Mouse (Mus musculus) Patski (cell line): ENCODE data around the gene Kat7. TPM values are rescaled to one million over a fixed set of nuclear protein-coding genes. Genes with fewer than 3 reads are reported as not detected.

ENCODE experiments used
- ATAC-seq: fragments of 100-300 bp; one replicate; pipeline ENCODE4 v1.8.0; 2021
- CTCF ChIA-PET: fragments of 350-600 bp; sonication (Branson Sonifier 250); formaldehyde crosslinking; loops from one replicate; lab custom pipeline; 2022; ENCODE audit warnings: inconsistent platforms; lab: Charles Lee
- POLR2A ChIA-PET: fragments of 350-600 bp; sonication (Branson Sonifier 250); formaldehyde crosslinking; loops from one replicate; lab custom pipeline; 2022; ENCODE audit warnings: antibody characterized with exemption, inconsistent platforms; lab: Charles Lee
- DNase-seq: peaks from one replicate; pipeline ENCODE4 v3.0.0-alpha.2; 2011; ENCODE audit warnings: low read depth, low spot score
- H3K27me3 ChIP-seq: fragments of 371-371 bp; one replicate; pipeline ENCODE4 v1.5.1; 2021
- CTCF ChIP-seq: fragments of 100-300 bp; IDR thresholded peaks from one replicate; pipeline ENCODE4 v1.5.1; 2021
- in situ Hi-C: fragments of 300-500 bp; cut with MboI; formaldehyde crosslinking; loops from 3 replicates; pipeline ENCODE4 v1.11.1; 2018; ENCODE audit warnings: low pct_unique_long_range_greater_than_20kb, mixed read lengths
- polyA plus RNA-seq: library from polyadenylated mRNA; unstranded; gene quantifications from one replicate; pipeline ENCODE4 v1.2.3, GENCODE M21; 2021

Gene Kat7
- polyA plus RNA-seq, 1 experiment from 2014 or later = 52.5 TPM

- no peak for DNase-seq
- no peak for TF ChIP-seq CTCF
- H3K27me3 ChIP-seq = peaks cover 4% of the 10 kb centered on the region
- CTCF ChIA-PET = interaction anchor here (1.5 kb wide), 2 partner anchors 8 to 126 kb away, joined by 3 to 4 read pairs; no protein-coding TSS in a partner anchor
- POLR2A ChIA-PET = no interaction called here
- no peak for ATAC-seq
- in situ Hi-C loops = no loop called here
Measured at GRCm38 (mm10) chr11:95242653-95243052, 67.4 kb downstream of the Kat7 start.

- ChIA-PET CTCF (interaction anchor here (1.2 kb wide), 1 partner anchor 10 kb away, joined by 3 read pairs; no protein-coding TSS in a partner anchor), POLR2A (no interaction called here)
- no peak for TF ChIP-seq CTCF
- DNase-seq = no peak
- peaks cover 8% of the 10 kb centered on the region for H3K27me3 ChIP-seq
- ATAC-seq = no peak
- in situ Hi-C loops = no loop called here
Measured at GRCm38 (mm10) chr11:95238477-95238876, 71.6 kb downstream of the Kat7 start.

DNA sequence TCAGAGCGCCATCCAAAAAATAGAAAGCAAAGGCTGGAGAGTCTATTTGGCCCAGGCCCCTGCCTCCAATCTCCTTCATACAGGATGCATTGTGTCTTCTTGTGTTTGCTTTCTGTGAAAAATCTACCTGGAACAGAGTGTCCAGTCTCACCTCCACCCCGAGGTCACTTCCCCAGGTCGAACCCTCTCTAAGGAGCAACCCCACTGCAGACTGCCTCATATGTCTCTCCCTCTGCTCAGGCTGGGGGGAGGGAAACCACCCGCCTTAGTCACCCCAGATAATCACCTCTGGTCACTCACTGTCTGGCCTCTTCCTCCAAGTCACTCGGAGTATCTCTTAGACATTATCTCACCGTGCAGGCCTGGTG is 77.7 kb downstream of the Kat7 start:
- H3K27me3 ChIP-seq = peaks cover 4% of the 10 kb centered on the region
- DNase-seq (no peak), ATAC-seq (no peak)
- CTCF ChIA-PET = interaction anchor here (1.5 to 2.5 kb wide), 4 partner anchors 16 to 115 kb away, joined by 5 to 11 read pairs (median 6); no protein-coding TSS in a partner anchor
- in situ Hi-C loops = loop anchor here (5.0 kb wide), 1 partner anchor 110 kb away; the partner anchor contains the start of gene Dlx3
- POLR2A ChIA-PET = no interaction called here
- no peak for TF ChIP-seq CTCF

DNA sequence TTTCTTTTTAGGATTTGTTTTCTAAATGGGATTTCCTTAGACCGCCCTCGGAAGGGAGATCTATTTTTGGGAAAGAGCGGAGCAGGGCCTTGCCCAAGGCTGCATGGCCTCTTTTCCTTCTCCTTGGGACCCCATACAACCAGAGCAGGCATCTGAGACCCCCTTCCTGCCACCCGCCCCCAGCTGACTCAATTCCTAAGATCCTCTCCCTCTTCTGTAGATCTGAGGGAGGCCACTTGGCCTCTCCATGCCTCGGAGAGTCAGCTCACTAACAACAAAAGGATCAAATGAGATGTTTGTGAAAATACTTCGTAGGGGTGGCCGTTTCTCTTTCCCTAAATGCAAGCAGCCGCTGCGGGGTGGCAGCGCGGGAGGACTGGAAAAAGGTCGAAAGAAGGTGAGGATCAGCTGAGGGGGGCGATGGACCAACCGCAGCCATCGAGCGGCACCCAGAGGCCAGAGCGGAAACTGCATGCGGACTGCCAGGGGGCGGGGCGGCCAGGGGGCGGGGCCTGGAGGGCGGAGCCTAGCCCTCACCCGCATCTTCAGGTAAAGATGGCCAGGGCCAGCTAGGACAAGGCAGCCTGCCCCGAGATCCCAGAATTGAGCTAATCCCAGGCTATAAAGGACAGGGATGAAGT is 78.2 kb downstream of the Kat7 start:
- ChIA-PET CTCF (interaction anchor here (0.7 to 2.5 kb wide), 7 partner anchors 12 to 115 kb away, joined by 3 to 11 read pairs (median 5); no protein-coding TSS in a partner anchor), POLR2A (no interaction called here)
- H3K27me3 ChIP-seq = peaks cover 4% of the 10 kb centered on the region
- ATAC-seq = no peak
- in situ Hi-C loops = loop anchor here (5.0 kb wide), 1 partner anchor 110 kb away; the partner anchor contains the start of gene Dlx3
- peak; percentile 93 for TF ChIP-seq CTCF
- no peak for DNase-seq

DNA sequence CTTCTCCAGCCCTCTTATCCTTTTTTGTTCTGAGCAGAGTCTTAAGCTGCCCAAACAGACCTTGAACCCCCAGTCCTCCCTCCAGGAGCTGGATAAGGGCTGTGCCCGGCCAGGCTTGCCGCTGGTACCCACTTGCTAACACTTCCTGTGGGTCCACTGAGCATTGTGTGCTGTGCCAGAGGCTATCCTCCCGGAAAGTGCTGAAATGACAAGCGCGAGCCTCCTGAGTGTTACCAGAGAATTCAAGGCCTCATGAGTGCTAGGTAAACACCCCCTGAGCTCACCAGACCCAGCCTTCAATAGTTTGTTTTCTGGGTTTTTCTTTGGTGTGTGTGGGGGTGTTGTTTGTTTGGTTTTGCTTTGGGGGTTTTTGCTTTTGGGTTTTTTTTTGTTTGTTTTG is 82.6 kb downstream of the Kat7 start:
- no peak for ATAC-seq
- peaks cover 8% of the 10 kb centered on the region for H3K27me3 ChIP-seq
- no peak for TF ChIP-seq CTCF
- ChIA-PET CTCF (interaction anchor here (2.8 kb wide), 1 partner anchor 110 kb away, joined by 8 read pairs; no protein-coding TSS in a partner anchor), POLR2A (no interaction called here)
- no peak for DNase-seq
- in situ Hi-C loops = no loop called here

DNA sequence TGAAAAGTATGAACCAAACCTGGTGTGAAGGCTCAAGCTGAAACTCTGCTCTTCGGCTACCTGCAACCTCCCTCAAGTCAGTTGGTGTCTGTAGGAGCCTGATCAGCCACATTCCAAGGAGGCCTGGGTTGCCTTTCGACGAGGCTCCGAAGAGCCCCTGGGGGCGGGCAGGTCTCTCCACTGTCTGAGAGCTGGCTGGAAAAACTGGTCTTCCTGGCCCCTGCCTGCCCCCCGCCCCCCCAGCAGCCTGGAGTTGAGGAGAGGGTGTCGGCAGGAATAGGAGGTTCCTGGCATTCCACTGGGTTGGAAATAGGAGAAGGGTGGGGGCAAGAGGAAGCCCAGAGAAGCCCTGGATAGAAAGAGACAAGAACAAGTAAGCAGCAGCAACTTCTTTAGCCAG is 84.6 kb downstream of the Kat7 start:
- in situ Hi-C loops = no loop called here
- TF ChIP-seq CTCF = no peak
- CTCF ChIA-PET = no interaction called here
- H3K27me3 ChIP-seq = peaks cover 10% of the 10 kb centered on the region
- ATAC-seq (no peak), DNase-seq (no peak)
- POLR2A ChIA-PET = no interaction called here

Other genes with a start within 250 kb of the Kat7 start
- 355 TPM for gene Itga3, start 233.4 kb downstream of the Kat7 start, polyA plus RNA-seq
- gene Dlx3, start 190.1 kb downstream of the Kat7 start, polyA plus RNA-seq = not detected
- gene Dlx4, start 164.0 kb downstream of the Kat7 start, polyA plus RNA-seq = 1.3 TPM
- gene Tac4, start 48.7 kb downstream of the Kat7 start, polyA plus RNA-seq = not detected
- gene Fam117a, start 26.8 kb upstream of the Kat7 start, polyA plus RNA-seq = 6.0 TPM
- 95.9 TPM for gene Slc35b1, start 74.4 kb upstream of the Kat7 start, polyA plus RNA-seq
- 102 TPM for gene Spop, start 103.8 kb upstream of the Kat7 start, polyA plus RNA-seq
- 0.73 TPM for gene Nxph3, start 204.3 kb upstream of the Kat7 start, polyA plus RNA-seq